Mouse (Mus musculus): ENCODE results near the gene Nfkbiz.

Nfkbiz gene

GRCm38 (mm10) chr16:55807505-55807932 lies 31.2 kb downstream of the Nfkbiz start:
- DNase-seq (ENCODE audit: low read depth, low spot score) = no peak

DNA sequence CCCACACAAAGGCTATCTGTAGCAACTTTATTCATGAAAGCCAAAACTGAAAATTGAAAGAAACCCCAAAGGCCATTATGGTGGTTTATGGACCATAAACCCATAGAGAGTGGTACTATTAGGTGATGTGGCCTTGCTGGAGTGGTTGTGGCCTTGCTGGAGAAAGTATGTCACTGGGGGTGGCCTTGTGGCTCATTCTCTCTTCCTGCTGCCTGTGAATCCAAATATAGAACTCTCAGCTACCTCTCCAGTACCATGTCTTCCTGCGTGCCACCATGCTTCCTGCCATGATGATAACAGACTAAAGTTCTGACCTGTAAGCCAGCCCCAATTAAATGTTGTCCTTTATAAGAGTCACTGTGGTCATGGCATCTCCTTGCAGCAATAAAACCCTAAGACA lies 33.9 kb downstream of the Nfkbiz start:
- no peak for DNase-seq (ENCODE audit: low read depth, low spot score)

DNA sequence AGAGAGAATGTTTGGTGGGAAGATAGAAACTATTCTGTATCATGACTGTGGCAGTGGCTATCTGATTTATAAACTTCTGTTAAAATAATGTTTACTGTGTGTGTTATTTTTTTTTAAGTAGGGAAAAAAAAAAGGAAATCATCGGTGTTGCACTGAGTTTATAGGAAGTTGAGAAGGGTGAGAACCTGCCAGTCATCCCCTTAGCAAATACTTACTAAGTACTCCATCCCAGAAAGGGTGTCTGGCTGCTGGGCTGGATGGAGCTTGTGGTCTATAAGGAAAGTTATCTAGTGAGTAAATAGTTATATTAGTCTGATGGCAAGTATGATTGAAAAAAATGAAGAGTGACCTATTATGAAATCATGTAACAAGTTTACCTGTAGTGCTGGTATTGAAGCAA lies 37.1 kb downstream of the Nfkbiz start:
- DNase-seq (ENCODE audit: low read depth, low spot score) = no peak

GRCm38 (mm10) chr16:55798845-55799244 lies 39.9 kb downstream of the Nfkbiz start:
- DNase-seq (ENCODE audit: low read depth, low spot score) = no peak

GRCm38 (mm10) chr16:55790326-55790725 lies 48.4 kb downstream of the Nfkbiz start:
- DNase-seq (ENCODE audit: low read depth, low spot score) = no peak

DNA sequence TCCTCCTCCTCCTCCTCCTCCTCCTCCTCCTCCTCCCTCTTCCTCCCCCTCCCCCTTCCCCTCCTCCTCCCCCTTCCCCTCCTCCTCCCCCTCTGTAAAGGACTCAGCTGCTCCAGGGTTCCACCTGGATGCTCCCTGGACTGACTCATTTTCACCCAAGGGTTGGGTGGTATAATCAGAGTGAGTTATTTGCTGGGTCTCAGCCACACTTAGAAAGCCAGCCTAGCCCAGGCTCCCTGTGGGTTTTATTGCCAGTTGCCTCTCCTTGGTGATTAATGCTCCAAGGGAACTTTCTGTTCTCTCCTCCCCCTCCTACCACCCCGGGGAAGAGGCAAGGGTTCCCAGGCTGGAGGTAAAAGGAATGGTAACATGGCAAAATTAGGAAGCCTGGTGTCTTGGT lies 49.4 kb downstream of the Nfkbiz start:
- peak; percentile 16 for DNase-seq (ENCODE audit: low read depth, low spot score)

DNA sequence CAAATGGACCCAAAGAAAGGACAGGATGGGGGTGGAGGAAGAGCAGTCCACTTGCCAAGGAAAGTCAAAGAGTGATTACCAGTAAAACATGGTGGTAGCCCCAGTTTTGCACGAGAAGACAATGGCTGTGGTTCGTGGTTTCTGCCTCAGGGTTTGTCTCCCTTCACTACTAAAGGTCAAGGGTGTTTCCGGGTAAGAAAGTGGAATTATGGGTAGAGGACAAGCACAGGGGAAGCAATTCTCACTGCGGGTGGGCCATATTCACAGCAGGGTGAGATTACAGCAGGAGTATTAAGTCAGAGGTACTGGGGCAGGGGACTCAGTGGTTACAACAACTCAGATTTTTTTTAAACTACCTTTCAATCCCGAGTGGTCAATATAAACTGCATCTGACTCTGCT lies 50.0 kb downstream of the Nfkbiz start:
- DNase-seq (ENCODE audit: low read depth, low spot score) = no peak

GRCm38 (mm10) chr16:55787385-55788072 lies 51.2 kb downstream of the Nfkbiz start:
- no peak for DNase-seq (ENCODE audit: low read depth, low spot score)

DNA sequence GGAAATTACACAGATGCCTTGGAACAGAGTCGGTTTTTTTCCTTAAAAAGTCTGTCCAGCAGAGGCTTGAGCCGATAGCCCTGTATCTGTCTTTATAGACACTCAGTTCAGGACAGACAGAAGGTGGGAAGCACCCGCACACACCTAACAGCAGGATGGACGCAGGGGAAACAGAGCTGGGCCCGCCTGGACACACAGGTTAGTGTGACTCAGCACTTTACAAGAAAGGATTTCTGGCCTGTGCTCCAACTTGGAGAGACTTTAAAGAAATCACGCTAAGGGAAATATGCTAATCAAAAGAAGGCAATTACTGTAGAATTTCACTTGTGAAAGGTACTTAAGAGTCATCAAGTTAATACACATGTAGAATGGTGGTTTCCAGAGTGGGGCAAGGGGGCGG lies 54.3 kb downstream of the Nfkbiz start:
- no peak for DNase-seq (ENCODE audit: low read depth, low spot score)

- DNase-seq (ENCODE audit: low read depth, low spot score) = no peak
Observed at GRCm38 (mm10) chr16:55783923-55784322, 54.8 kb downstream of the Nfkbiz start.

- no peak for DNase-seq (ENCODE audit: low read depth, low spot score)
Observed at GRCm38 (mm10) chr16:55782911-55783310, 55.8 kb downstream of the Nfkbiz start.

GRCm38 (mm10) chr16:55781809-55782208 lies 56.9 kb downstream of the Nfkbiz start:
- DNase-seq (ENCODE audit: low read depth, low spot score) = no peak

GRCm38 (mm10) chr16:55780958-55781558 lies 57.6 kb downstream of the Nfkbiz start:
- no peak for DNase-seq (ENCODE audit: low read depth, low spot score)

DNA sequence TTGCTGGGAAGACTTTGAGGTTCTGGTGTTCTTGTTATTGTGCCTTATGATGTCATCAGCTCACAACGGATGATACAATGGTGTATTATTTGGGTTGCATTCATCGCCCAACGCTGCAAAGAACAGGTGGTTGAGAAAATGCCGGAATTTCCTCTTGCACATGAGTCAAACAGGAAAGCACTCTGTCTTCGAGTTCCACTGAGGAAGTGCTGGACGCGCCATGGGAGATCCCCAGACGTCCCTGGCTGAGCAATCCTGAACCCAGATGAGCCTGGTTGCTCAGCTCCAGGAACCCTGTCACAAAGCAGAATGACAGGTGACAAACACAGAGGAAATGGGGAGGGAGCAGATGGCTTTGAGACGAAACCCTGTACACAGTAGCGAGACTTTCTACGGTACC lies 62.4 kb downstream of the Nfkbiz start:
- DNase-seq (ENCODE audit: low read depth, low spot score) = no peak

- no peak for DNase-seq (ENCODE audit: low read depth, low spot score)
Observed at GRCm38 (mm10) chr16:55770247-55770646, 68.5 kb downstream of the Nfkbiz start.
